ENCODE assay signal across 8 mouse cellular contexts in the genomic region with DNA sequence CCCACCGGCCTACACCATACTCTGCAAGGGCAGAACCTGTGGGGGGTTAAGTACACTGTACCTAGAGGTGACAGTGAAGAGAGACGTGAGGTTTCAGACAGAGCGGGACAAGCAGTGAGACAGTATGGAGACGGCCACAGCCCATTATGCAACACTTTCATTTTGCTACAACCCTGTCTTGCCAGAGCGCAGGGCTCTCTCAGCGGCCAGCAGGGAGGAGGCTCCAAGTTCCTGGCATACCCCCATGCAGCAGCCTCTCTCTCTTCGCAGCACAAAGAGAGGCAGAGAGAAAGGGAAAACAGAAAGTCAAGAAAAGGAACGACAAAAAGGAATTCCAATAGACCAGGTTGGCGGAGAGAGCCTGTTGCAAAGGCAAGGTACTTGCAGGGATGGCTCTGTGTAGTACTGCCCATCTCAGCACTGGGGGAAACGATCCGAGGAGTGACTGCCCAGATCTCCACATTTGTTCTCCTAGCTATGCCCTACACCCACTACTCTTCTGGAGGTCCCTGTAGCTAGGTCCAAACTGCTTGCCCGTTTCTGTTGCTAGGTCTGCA. TPM values are rescaled to one million over a fixed set of nuclear protein-coding genes. Genes with fewer than 3 reads are reported as not detected.
DNase-seq lines count a peak whose midpoint lies in the region; ATAC-seq and TF ChIP-seq lines count a peak whose summit lies in the region.
"Had no signal": no experiment of that assay in that cellular context is flagged by ENCODE, and none has a peak within 500 bp of the region (broad histone marks: within the 10 kb centered on the region; RNA-seq: fewer than 3 reads in every experiment).

No protein-coding gene starts in this region.

- peak overlapping the region; percentile 9 for H3K9ac ChIP-seq in forebrain, embryonic 16.5 days (replicated peaks; ENCODE audit: low read depth, low read length)
- peak overlapping the region; percentile 37 for H3K9ac ChIP-seq in hindbrain, embryonic 12.5 days

- H3K27ac ChIP-seq in cerebellum, adult 2 months (ENCODE audit: insufficient read depth, low read length): peak overlapping the region; percentile 90
- no peak overlapping the region for H3K27ac ChIP-seq in forebrain, embryonic 16.5 days (ENCODE audit: low read length)
- no peak overlapping the region for H3K27ac ChIP-seq in hindbrain, embryonic 12.5 days

- no peaks in the 10 kb centered on the region for H3K27me3 ChIP-seq in cerebellum, adult 2 months (ENCODE audit: control insufficient read depth, insufficient read depth, low read length)
- H3K27me3 ChIP-seq in forebrain, embryonic 16.5 days (replicated peaks; ENCODE audit: control insufficient read depth, insufficient read depth, low read length): no peaks in the 10 kb centered on the region; the same call in 1 of the 2 replicates
- H3K27me3 ChIP-seq in hindbrain, embryonic 12.5 days: peaks cover 9% of the 10 kb centered on the region

- peak overlapping the region; percentile 93 for H3K4me3 ChIP-seq in cerebellum, adult 2 months (replicated peaks; ENCODE audit: insufficient read depth, low read depth, low read length)
- H3K4me3 ChIP-seq in forebrain, embryonic 16.5 days (replicated peaks; ENCODE audit: low read length): peak overlapping the region; percentile 47
- H3K4me3 ChIP-seq in hindbrain, embryonic 12.5 days: peak overlapping the region; percentile 37

- peak; percentile 16 for DNase-seq in ZHBTc4 (ENCODE audit: low read depth, low spot score)
- DNase-seq in cerebellum, adult 2 months: peak; percentile 79 to 80
- peak; percentile 18 to 20 for DNase-seq in layer of hippocampus, postnatal 25 days (ENCODE audit: extremely low spot score in 1 of 2, low spot score in 1 of 2)
- peak; percentile 71 for DNase-seq in lung, postnatal 10 days
- peak; percentile 38 for DNase-seq in ovary, adult 18-20 months (ENCODE audit: low spot score)

- H3K4me2 ChIP-seq in forebrain, embryonic 16.5 days (ENCODE audit: low read length): peak overlapping the region; percentile 87
- peak overlapping the region; percentile 77 for H3K4me2 ChIP-seq in hindbrain, embryonic 12.5 days (replicated peaks)

- 1% methylated on average over 12 of the region's 12 CpGs for WGBS in cerebellum, adult 2 months
- 0% methylated on average over 12 of the region's 12 CpGs for WGBS in forebrain, embryonic 16.5 days
- 2% methylated on average over 12 of the region's 12 CpGs for WGBS in hindbrain, embryonic 12.5 days

- H3K36me3 ChIP-seq in forebrain, embryonic 16.5 days (ENCODE audit: control insufficient read depth, insufficient read depth): no peaks in the 10 kb centered on the region
- no peaks in the 10 kb centered on the region for H3K36me3 ChIP-seq in hindbrain, embryonic 12.5 days

- no peaks in the 10 kb centered on the region for H3K9me3 ChIP-seq in forebrain, embryonic 16.5 days (ENCODE audit: control insufficient read depth, low read length)
- H3K9me3 ChIP-seq in hindbrain, embryonic 12.5 days (replicated peaks): no peaks in the 10 kb centered on the region

- peak; percentile 49; the same call in 1 of the 2 replicates for TF ChIP-seq POLR2A in cerebellum, adult 2 months (IDR thresholded peaks at IDR 0.05; ENCODE audit: borderline replicate concordance, insufficient read depth, low read length)

- ATAC-seq in forebrain, embryonic 16.5 days: peak; percentile 69
- peak; percentile 35; the same call in 1 of the 2 replicates for ATAC-seq in hindbrain, embryonic 12.5 days (ENCODE audit: low FRiP score)

- no peak for TF ChIP-seq CTCF in cerebellum, adult 2 months (IDR thresholded peaks at IDR 0.05; ENCODE audit: borderline replicate concordance, insufficient read depth, low read depth, low read length)

- peaks cover 4% of the 10 kb centered on the region for H3K4me1 ChIP-seq in cerebellum, adult 2 months (ENCODE audit: control insufficient read depth, insufficient read depth, low read length)
- H3K4me1 ChIP-seq in forebrain, embryonic 16.5 days (replicated peaks; ENCODE audit: control insufficient read depth, insufficient read depth, low read length): peaks cover 21% of the 10 kb centered on the region
- peaks cover 12% of the 10 kb centered on the region for H3K4me1 ChIP-seq in hindbrain, embryonic 12.5 days

RNA-seq across cellular contexts. Expression of a gene that starts 0.7 kb away (rescaled TPM):
- polyA plus RNA-seq in cerebellum, adult 2 months (2012; rRNA removed): 37.6 and 40.1 TPM in 2 replicates
- 10.5 and 15.2 TPM in 2 replicates for polyA plus RNA-seq in forebrain, embryonic 16.5 days (2015; fragmentation: Nextera tagmentation; extraction: Ambion mirVana)
- 6.7 and 8.7 TPM in 2 replicates for polyA plus RNA-seq in hindbrain, embryonic 12.5 days (2016; fragmentation: Nextera tagmentation; extraction: Ambion mirVana)
- total RNA-seq in layer of hippocampus, postnatal 25 days (2021): 1 to 10 TPM; 3.9 to 6.5 TPM

RNA-seq across cellular contexts. Expression of a gene that starts 16.5 kb away (rescaled TPM):
- polyA plus RNA-seq in cerebellum, adult 2 months (2012; rRNA removed): 8.5 and 8.7 TPM in 2 replicates
- 0.77 and 1.2 TPM in 2 replicates for polyA plus RNA-seq in forebrain, embryonic 16.5 days (2015; fragmentation: Nextera tagmentation; extraction: Ambion mirVana)
- 5.0 and 5.1 TPM in 2 replicates for polyA plus RNA-seq in hindbrain, embryonic 12.5 days (2016; fragmentation: Nextera tagmentation; extraction: Ambion mirVana)
- total RNA-seq in layer of hippocampus, postnatal 25 days (2021): 1 to 10 TPM; 1.7 to 1.8 TPM

RNA-seq across cellular contexts. Expression of a gene that starts 16.9 kb away (rescaled TPM):
- not detected in 2 replicates for polyA plus RNA-seq in cerebellum, adult 2 months (2012; rRNA removed)
- not detected in 2 replicates for polyA plus RNA-seq in forebrain, embryonic 16.5 days (2015; fragmentation: Nextera tagmentation; extraction: Ambion mirVana)
- not detected in 2 replicates for polyA plus RNA-seq in hindbrain, embryonic 12.5 days (2016; fragmentation: Nextera tagmentation; extraction: Ambion mirVana)
- total RNA-seq in layer of hippocampus, postnatal 25 days (2021): not detected
- total RNA-seq: layer of hippocampus, adult 8-10 months had no signal

RNA-seq across cellular contexts. Expression of a gene that starts 24.5 kb away (rescaled TPM):
- 146 and 151 TPM in 2 replicates for polyA plus RNA-seq in cerebellum, adult 2 months (2012; rRNA removed)
- 55.9 and 57.0 TPM in 2 replicates for polyA plus RNA-seq in forebrain, embryonic 16.5 days (2015; fragmentation: Nextera tagmentation; extraction: Ambion mirVana)
- 86.4 and 90.4 TPM in 2 replicates for polyA plus RNA-seq in hindbrain, embryonic 12.5 days (2016; fragmentation: Nextera tagmentation; extraction: Ambion mirVana)
- 10 to 100 TPM; 40.4 to 44.5 TPM for total RNA-seq in layer of hippocampus, postnatal 25 days (2021)

RNA-seq across cellular contexts. Expression of a gene that starts 24.6 kb away (rescaled TPM):
- 0.14 TPM in 1 of 2 replicates, not detected in the other for polyA plus RNA-seq in cerebellum, adult 2 months (2012; rRNA removed)
- not detected in 2 replicates for polyA plus RNA-seq in forebrain, embryonic 16.5 days (2015; fragmentation: Nextera tagmentation; extraction: Ambion mirVana)
- polyA plus RNA-seq in hindbrain, embryonic 12.5 days (2016; fragmentation: Nextera tagmentation; extraction: Ambion mirVana): not detected in 2 replicates
- not detected for total RNA-seq in layer of hippocampus, postnatal 25 days (2021)

Comparison
In these comparisons a context has a peak if more than half of its experiments do, and no peak if none do; other contexts are left out.
1. DNase-seq: peak in every context shown above with its lines; median percentile 80 in cerebellum, adult 2 months; 71 in lung, postnatal 10 days; 38 in ovary, adult 18-20 months; 19 in layer of hippocampus, postnatal 25 days; 16 in ZHBTc4.
2. H3K4me3 ChIP-seq: peak in every context shown above with its lines; median percentile 93 in cerebellum, adult 2 months; 47 in forebrain, embryonic 16.5 days; 37 in hindbrain, embryonic 12.5 days.